Mouse (Mus musculus) frontal cortex, postnatal 10 days (tissue): ENCODE results near the gene Hhipl2.
A peak's percentile ranks its signal among the peaks of the same experiment; 100 is the strongest.
"Not testable (repeated sequence)": the region's sequence is repeated elsewhere in the genome, so short reads cannot be mapped to it uniquely, and the experiment has no call there.

Source experiments
- DNase-seq, 2 experiments: peaks; one replicate each; pipeline ENCODE4 v3.0.0; 2022; ENCODE audit warnings: low spot score in 2 of 2, mixed read lengths in 1 of 2

The Hhipl2 gene

DNA sequence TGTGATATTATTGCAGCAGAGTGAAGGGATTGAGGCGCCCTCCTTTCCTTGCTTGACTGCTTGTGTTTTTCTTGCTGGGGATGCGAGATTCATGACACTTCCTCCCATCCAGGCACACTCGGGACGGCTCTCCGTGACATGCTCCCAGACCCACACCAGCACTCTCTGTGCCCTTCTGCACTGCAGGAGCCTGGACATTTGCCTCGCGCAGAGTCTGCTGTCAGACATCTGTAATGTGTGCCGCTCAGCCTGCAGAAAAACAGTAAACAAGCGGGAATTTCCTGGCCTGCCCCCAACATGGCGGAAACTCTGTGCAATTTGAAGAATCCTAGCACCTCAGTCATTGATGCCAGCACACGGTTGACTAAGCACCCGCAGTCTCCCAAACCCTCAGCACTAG is at the start of gene Hhipl2:
Hhipl2 (plus strand) TSS at position 343 of the 400 bp plus-strand sequence.
- no peak for DNase-seq

DNA sequence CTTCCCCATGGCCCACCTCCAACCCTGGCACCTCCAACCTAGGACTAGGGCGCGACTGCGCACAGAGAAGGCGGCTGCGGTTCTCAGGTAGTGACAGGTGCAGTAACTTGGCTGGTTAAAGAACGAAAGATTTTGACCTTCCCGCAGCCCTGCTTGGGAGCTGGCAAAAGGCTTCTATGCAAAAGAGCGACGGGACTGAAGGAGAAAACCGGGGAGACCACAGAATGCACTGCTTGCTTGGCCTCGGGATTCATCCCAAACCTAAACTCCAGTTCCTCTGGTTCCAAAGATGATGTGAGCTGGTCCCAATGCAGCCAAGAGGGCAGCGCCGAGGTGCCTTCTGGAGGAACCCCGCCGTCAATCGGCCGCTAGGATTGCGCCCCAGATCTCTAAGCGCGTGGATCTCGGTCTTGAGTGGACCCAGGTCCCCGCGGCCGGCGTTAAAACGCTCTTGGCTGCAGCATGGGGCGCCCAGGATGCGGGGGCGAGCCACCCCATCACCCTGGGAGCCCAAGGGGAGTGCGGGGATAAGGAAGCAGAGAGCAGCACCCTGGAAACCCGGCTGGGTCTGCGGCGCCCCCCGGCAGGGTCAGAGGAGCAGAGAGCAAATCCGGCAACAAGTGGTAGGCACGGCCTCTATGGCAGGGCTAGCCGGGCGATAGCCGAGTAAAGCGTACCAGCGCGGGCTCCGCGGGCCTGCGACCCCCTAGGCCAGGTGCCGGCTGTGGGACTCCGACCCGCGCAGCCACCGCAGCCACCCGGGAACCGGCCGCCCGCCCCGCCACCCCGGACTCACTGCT is 49.2 kb upstream of the Hhipl2 start:
- DNase-seq = peak; percentile 12 to 25

DNA sequence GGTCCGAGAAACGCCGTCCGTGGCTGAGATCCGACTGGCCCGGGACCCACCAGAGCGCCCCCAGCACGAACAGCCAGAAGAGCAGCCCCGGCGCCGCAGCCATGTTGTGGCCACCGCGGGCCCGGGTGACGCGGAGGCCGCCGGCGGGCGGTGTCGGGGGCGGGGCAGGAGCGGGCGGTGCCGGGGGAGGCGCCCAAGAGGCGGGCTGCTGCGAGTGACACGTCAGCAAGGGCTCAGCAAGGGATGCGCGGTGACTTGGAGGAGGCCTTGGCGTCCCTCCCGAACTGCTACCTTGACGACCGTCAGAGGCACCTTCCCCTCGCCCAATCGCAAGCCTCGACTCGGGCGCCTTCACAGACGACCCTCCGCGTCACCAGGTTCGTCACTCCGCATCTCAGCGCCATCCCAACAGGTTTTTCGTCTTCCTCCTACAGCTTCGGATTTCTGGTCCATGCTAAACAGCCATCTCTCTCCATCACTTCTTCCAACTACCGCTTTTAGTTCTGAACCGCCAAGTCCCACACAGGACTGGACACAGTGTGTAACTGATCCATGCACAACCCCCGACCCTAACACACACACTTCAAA is 48.5 kb upstream of the Hhipl2 start, which contains the start of gene Mia3:
Mia3 (minus strand) TSS at position 127 of the 588 bp plus-strand sequence.
- peak; percentile 96 to 97 for DNase-seq

DNA sequence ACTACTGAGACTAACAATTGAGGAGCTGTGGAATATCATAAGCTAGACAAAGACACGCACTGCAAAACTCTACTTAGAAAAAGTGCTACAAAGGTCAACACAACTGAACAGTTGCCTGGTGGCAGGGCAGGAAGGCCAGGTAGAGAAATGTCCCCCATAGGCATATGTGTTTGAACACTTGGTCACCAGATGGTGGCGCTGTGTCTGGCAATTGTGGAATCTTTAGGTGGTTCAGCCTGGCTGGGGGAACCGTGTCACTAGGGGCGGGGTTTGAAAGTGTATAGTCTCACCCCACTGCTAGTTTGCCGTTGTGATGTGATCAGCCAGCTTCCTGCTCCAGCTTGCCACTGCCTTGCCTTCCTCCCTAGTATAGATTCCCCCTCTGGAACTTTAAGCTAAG is 43.3 kb upstream of the Hhipl2 start:
- no peak for DNase-seq

DNA sequence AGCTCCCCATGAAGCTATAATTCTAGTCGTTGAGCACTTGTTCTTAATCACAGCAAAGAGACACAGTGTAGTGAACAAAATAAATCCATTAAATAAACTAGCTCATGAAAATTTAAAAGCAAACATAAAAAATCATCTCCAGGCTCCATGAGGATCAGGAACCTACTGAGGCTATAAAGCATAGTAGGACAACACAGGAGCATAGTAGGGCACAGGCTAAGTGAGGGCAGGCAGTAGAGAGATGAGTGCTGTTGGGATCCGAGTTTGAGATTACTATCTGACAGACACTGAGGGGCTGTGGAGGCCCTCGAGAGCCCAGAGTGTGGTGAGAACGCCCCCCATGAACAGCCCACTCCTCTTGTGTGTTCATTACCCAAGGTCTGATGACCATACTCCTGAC is 41.0 kb upstream of the Hhipl2 start:
- DNase-seq = no peak

DNA sequence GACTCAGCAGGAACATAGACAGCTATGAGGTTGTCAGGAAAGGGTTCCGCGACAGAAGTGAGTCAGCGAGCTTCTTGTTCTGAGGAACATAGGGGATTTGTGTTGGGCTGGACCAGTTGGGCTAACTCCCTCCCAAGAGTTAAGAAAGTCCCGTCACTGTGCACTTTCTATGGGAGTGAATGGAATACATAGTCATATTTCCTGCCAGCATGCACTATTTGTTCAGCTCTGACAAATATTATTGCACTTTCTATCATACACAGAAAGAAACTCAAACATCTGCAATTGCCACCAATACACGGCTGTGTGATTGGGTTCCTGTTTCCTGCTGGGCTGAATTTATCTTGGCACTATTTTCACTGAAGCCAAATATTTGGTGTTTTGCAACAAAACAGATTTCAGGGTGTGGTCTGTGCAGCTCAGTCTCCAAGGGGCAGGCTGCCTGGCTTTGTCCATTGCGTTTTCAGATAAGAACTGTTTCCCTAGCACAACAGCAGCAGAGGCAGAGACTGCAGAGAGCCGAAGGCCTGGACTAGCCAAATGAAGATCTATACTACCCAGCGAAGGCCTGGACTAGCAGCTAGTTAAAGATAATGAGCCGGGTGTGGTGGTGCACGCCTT is 39.6 kb upstream of the Hhipl2 start:
- no peak for DNase-seq

DNA sequence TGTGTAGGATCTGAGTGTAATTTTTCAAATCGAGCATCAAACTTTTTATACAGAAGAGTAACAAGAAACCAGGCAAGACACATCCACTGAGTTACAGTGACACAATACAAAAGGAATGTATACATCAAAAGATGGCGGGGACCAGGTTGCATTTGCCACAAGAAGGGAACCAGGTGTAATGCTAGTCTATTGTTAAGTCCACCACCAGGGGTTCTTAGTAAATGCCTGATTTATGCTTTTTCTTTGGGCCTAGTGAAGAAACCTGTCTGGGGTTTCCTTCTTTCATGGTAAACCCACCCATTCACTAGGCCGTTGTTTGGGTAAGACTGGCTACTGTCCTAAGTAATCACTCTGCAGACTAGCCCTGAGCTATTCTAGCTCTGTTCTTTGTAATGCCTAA is 38.6 kb upstream of the Hhipl2 start:
- not testable (repeated sequence) for DNase-seq

DNA sequence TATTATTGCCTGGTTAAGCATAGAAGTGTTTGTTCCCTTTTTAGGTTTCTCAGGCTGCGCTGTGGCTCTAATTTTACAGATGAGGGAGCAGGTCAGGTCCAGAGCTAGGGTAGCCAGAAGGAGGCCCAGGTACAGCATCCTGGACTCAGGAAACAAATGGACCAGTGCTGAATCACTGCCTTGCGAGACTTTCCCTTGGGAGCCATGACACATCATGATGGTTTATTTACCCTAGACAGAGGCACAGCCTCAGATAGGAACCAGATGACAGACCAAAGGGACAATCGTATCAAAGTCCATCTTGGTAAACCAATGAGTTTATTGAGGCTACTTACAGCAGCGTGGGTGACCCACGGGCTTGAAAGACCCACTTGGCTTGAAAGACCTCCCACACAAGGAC is 36.2 kb upstream of the Hhipl2 start:
- DNase-seq = no peak

DNA sequence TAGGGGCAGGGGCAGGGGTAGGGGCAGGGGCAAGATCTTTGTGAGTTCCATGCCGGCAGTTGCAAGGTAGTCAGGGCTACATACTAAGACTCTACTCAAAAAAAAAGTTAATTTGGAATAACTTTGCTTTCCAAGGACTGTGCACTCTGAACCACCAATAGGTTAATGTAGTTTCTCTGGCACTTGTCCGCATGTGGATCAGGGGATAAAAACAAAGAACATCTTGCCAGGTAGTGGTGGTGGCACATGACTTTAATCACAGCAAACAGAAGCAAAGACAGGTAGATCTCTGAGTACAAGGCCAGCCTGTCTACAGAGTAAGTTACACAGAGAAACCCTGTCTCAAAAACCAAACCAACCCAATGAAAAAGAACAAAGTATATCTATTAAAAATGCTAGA is 35.4 kb upstream of the Hhipl2 start:
- DNase-seq = no peak

DNA sequence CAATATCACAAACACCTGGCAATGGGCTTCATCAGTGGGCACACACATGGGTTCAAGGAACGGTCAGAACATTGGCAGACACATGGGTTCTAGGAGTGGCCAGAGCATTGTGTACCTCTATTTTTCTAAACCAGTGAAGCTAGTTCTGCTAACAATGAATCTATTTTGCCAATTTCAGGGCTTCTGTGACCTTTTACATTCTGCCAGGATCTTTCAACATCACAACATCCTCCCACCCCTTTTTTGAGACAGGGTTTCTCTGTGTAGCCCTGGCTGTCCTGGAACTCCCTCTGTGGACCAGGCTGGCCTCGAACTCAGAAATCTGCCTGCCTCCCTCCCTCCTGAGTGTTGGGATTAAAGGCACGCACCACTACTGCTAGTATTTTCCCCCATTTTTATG is 30.6 kb upstream of the Hhipl2 start:
- not testable (repeated sequence) for DNase-seq

DNA sequence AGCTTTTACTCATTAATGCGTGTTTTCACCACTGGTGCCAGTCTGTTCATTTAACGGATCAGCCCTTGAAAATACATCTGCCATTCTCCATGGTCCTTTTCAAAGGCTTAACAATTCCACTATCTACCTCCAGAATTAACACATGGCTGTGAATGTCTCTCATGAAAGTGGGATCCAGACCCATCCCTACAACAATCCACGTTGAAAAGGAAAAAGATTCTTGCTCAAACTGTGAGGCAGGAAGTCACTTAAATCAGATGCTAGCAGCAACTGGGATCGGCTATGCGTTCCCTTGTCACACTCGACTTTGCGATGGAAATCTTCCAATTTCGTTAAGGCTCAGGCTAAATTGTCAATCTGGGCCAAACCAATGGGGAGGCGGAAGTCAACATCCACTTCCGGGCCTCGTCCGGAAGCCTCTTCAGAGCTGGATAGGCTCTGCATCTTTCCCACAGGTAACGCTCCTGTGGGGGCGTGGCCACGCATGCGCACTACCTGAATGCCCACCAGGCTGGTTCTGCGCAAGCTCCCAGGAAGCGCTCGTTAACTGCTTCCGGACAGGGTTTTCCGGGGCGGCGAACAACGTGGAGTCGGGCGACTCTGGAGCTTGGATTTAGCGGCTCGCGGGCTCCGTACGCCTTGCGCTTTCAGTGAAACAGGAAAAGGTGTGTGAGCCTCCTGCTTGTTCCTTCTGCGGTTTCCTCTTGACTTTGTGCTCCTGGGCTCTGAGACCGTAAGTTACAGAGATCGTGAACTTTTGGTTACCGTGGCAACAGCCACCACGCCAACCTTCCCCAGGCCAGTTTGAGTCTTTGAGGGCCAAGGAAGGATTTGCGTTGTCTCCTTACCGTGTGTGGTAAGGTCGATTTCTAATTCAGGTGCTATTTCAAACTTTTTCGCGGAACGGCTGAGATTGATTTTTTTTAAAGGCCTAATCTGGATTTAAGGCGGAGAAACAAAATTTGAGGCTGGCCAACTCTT is 29.3 kb upstream of the Hhipl2 start, which contains the start of gene Taf1a:
Taf1a (plus strand) TSS at position 556 of the 981 bp plus-strand sequence.
- DNase-seq = peak; percentile 91 to 92

DNA sequence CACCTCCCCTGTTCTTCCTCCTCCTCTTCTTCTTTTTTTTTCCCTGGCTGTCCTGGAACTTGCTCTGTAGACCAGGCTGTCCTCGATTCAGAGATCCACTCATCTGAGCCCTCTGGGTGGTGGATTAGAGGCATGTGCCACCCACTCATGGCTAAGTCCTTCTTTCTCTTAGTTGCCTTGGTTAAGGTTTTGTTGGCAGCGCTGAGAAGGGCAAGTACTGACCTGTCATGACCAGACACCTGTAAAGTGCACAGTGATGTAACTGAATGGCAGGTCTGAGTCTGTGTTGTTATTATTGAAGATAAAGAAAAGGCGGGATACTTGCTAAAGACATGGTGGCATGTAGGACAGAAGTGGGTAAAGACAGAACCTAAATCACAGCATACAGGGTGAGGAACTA is 14.6 kb upstream of the Hhipl2 start:
- no peak for DNase-seq

DNA sequence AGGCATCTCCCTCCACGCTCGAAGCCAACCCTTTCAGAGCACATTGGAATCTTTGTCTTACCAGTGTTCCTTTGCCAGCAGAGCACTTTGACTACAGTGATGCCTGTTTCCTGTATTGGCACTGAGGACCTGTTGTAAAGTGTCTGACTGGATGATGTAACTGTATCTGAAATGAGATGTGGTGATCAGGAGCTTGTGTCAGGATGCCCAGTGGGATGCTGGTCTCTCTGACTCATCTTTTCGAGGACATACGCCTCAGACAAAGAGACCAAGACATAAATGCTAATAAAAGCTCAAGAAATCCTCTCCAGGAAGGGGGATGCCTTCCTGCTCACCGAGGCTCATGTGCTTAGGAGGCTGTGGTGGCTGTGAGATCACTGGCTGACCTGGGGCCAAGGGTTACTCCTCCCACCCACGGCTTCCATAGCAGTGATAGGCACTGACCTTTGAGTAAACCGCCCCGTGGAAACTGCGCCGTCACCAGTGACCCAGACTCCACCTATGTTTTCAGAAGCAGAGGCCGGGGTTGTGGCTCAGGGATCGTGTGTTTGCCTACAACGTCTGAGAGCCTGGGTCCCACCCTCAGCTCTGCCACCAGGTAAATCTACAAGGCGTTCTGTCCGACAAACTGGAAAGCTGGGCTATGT is 3.8 kb upstream of the Hhipl2 start:
- no peak for DNase-seq

DNA sequence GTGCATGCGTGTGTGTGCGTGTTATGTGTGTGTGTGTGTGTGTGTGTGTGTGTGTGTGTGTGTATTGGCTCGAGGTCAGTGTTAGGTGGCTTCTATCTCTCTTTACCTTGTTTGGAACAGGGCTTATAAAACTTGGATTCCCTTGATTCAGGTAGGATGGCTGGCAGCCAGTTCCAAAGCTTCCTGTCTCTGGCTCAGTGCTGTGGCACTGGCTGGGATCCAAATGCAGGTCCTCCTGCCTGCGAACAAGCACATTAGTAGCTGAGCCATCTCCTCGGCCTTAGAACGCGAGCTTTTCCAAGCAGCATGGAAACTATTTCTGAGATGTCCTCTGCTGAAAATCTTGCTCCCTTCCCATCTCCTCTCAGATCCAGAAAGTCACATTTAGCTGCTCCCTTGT is 1.7 kb downstream of the Hhipl2 start:
- no peak for DNase-seq

DNA sequence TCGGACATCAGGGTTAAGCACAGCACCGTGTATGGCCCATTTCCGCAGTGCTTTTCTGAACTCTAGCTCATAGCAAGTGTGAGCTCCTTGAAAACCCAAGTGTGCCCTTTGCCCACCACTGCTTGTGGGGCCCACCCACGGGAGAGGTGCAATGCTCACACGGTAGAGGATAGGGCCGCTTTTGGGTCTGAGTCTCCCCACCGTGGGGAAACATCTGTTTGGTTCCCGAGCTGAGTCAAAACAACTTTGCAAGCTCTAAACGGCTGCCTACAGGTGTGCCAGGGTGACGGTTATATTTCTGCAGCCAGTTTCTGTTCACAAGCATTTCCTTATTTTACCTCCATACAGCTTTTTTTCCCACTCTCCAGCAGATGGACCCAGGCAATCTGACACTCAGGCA is 2.3 kb downstream of the Hhipl2 start:
- DNase-seq = no peak

DNA sequence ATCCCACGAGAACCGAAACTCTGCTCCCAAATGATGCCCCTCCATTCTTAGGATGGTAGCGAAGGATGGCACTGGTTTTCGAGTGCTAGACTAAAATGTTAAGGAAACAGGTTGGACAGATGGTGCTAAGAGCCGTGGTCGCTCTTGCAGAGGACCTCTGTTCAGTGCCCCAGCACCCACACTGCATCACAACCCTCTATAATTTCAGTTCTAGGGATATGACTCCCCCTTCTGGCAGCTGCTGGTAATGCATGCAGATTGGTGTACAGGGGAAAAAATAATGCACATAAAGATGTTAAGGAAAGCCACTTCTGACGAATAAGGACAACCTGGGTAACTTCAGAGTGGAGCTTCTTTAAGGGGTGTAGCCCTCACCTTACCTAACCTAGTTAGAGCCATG is 6.1 kb downstream of the Hhipl2 start:
- DNase-seq = no peak

DNA sequence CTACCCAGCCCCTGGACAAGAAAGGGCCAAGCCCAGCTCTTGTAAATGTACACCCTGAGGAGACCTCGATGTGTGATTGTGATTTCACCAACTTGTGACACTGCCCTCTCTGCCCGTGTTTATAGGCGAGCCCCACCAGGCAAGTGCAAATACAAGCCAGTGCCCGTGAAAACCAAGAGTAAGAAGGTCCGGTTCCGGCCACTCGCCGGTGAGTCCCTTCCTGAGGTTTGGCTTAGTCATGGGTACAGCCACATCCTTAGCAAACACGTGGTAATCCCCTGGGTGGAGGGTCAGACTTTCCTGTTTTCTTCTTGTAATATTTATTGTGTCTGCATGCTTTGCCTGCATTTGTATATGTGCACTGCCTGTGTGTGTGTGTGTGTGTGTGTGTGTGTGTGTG is 16.9 kb downstream of the Hhipl2 start:
- no peak for DNase-seq

DNA sequence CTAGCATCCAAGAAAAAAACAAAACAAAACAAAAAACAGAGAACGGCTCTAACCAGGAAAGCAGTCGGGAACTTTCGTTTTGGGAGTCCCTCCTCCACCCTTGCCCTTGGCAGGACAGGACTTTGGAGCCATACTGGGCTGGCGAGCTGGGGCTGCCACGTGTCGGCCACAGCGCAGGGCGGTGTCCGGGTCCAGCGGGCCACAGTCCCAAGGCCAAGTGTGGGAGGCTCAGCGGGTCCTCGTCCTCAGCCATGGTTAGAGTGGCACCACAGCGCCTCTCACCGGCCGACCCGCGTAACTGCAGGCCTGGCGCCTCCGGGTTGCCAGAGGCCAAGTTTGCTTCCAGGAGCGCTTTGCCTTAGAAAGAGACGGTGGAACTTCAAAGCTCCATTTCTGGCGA is 21.0 kb downstream of the Hhipl2 start:
- peak; percentile 35 to 49 for DNase-seq

DNA sequence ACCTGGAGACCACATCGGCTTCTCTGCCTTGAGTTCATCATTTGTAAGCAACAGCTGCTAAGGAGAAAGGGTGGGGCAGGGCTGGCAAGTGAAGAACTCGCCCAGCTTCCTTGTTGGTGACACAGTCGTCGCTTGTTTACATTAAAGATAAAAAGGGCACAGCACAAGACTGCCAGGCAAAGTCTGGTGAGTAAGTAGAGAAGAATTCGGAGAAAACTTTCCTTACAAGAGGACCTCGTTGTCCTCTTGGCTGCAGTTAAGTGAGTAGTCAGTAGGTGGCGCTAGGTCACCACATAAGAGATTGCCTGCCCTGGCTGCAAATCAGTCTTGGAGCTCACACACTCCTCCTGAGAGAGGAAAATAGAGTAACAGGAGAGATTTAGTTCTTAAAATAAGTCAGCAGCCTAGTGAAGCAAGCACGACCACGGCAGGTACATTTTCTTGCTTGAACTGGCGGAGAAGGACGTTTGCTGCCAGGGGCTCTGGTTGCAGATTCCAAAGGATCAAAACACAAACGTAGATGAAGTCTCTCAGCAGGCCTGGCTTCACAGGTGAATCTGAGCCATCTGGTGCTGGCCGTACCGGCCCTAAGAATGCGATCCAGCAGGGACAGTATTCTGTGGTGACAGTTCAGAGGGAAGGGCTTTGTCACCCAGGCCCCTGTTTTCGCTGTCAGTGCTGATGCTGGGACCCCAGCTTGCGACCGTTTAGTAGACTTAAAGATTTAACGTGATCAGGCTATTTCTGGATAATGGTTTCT is 24.2 kb downstream of the Hhipl2 start:
- peak; percentile 34 to 73 for DNase-seq

DNA sequence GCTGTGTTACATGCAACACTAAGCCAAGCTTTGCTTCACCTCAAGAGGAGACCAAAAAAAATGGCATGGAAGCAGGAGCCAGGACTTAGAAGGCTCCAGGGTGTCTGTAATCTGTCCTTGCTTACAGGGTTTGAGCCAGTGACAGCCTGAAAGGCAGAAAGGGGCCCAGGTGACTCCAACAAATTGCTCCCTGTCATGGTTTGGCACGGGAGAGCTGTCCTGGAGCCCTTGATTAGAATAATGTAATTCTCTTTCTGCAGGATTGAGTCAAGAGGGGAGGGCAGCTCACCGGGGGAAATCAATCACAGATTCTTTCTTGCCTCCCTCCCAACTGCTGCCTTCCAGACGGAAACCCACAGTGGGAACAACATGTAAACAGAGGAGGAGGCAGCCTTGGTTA is 35.1 kb downstream of the Hhipl2 start:
- DNase-seq = no peak
